Mouse (Mus musculus): ENCODE results near the gene Skp1a.

Skp1a gene

GRCm38 (mm10) chr11:52253674-52254375 lies 22.0 kb downstream of the Skp1a start:
- DNase-seq (ENCODE audit: low spot score), result no peak

GRCm38 (mm10) chr11:52255077-52255476 lies 23.3 kb downstream of the Skp1a start:
- DNase-seq (ENCODE audit: low spot score), result no peak

- DNase-seq (ENCODE audit: low spot score), result no peak
Observed at GRCm38 (mm10) chr11:52257376-52257775, 25.6 kb downstream of the Skp1a start.

- no peak for DNase-seq (ENCODE audit: low spot score)
Observed at GRCm38 (mm10) chr11:52258711-52259110, 26.9 kb downstream of the Skp1a start.

GRCm38 (mm10) chr11:52260878-52261277 lies 29.1 kb downstream of the Skp1a start:
- DNase-seq (ENCODE audit: low spot score), result no peak

GRCm38 (mm10) chr11:52261937-52262336 lies 30.1 kb downstream of the Skp1a start:
- DNase-seq (ENCODE audit: low spot score), result no peak

- no peak for DNase-seq (ENCODE audit: low spot score)
Observed at GRCm38 (mm10) chr11:52262338-52262737, 30.5 kb downstream of the Skp1a start.

- DNase-seq (ENCODE audit: low spot score), result no peak
Observed at GRCm38 (mm10) chr11:52264871-52265270, 33.1 kb downstream of the Skp1a start.

GRCm38 (mm10) chr11:52265616-52266307 lies 34.0 kb downstream of the Skp1a start:
- DNase-seq (ENCODE audit: low spot score), result no peak

- no peak for DNase-seq (ENCODE audit: low spot score)
Observed at GRCm38 (mm10) chr11:52267271-52267670, 35.5 kb downstream of the Skp1a start.

GRCm38 (mm10) chr11:52268104-52268835 lies 36.5 kb downstream of the Skp1a start:
- DNase-seq (ENCODE audit: low spot score), result no peak

GRCm38 (mm10) chr11:52269841-52270240 lies 38.0 kb downstream of the Skp1a start:
- DNase-seq (ENCODE audit: low spot score), result no peak

GRCm38 (mm10) chr11:52271765-52272495 lies 40.1 kb downstream of the Skp1a start:
- no peak for DNase-seq (ENCODE audit: low spot score)

- DNase-seq (ENCODE audit: low spot score), result no peak
Observed at GRCm38 (mm10) chr11:52272619-52273018, 40.8 kb downstream of the Skp1a start.

- no peak for DNase-seq (ENCODE audit: low spot score)
Observed at GRCm38 (mm10) chr11:52273183-52273941, 41.6 kb downstream of the Skp1a start.

GRCm38 (mm10) chr11:52273942-52274330 lies 42.1 kb downstream of the Skp1a start:
- DNase-seq (ENCODE audit: low spot score), result no peak

GRCm38 (mm10) chr11:52274456-52275112 lies 42.8 kb downstream of the Skp1a start:
- no peak for DNase-seq (ENCODE audit: low spot score)

- no peak for DNase-seq (ENCODE audit: low spot score)
Observed at GRCm38 (mm10) chr11:52275366-52275765, 43.6 kb downstream of the Skp1a start.

- DNase-seq (ENCODE audit: low spot score), result no peak
Observed at GRCm38 (mm10) chr11:52275774-52276555, 44.2 kb downstream of the Skp1a start.

GRCm38 (mm10) chr11:52276961-52277391 lies 45.2 kb downstream of the Skp1a start:
- no peak for DNase-seq (ENCODE audit: low spot score)

Data from urinary bladder, postnatal 10 days (tissue).